Mouse (Mus musculus): ENCODE data around the gene Fgfr2.
"Not testable (repeated sequence)": the region's sequence is repeated elsewhere in the genome, so short reads cannot be mapped to it uniquely, and the experiment has no call there.

The Fgfr2 gene

GRCm38 (mm10) chr7:131236091-131236490, 1887.1 kb downstream of the Fgfr2 start:
- no peak for DNase-seq (ENCODE audit: low read depth, low spot score)

- DNase-seq (ENCODE audit: low read depth, low spot score) = no peak
Observed at GRCm38 (mm10) chr7:131223086-131223485, 1900.1 kb downstream of the Fgfr2 start.

- no peak for DNase-seq (ENCODE audit: low read depth, low spot score)
Observed at GRCm38 (mm10) chr7:131187996-131188395, 1935.2 kb downstream of the Fgfr2 start.

DNA sequence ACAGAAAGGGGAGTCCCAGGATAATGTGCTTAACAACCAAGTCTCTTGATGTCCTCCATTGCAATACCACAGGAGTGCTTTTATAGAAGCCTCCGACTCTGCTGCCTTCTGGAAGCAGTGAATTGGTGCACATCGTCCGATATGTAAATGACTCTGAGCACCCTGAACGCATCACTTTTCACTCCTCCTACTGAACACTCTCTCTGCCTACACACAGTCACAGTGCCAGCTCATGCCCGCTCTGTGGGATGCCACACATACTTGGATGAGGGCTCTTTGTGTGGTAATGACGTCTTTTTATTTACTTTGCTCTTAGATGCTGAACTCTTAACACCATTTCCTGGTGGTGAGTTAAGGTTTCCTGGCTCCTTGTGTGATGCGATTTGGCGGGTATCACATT, 1936.1 kb downstream of the Fgfr2 start:
- no peak for DNase-seq (ENCODE audit: low read depth, low spot score)

GRCm38 (mm10) chr7:131184339-131184738, 1938.8 kb downstream of the Fgfr2 start:
- no peak for DNase-seq (ENCODE audit: low read depth, low spot score)

DNA sequence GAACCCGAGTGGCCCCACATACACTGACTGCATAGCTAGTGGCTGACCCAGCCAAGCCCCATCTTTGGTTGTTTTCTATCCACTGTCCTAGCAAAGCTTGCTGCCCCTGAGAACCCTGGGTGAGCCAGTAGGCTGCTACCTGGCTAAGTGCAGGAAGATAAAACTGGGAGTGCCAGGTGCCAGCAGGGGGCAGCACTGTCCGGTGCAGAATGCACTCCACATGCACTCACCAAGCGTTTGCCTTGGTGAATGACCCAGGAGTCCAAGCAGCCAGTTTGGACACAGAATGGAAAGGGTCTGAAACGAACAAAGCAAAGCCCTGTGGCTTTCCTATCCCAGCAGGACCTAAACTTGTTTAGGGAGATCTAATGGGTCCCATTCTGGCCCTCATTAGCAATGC, 1940.5 kb downstream of the Fgfr2 start:
- DNase-seq (ENCODE audit: low read depth, low spot score) = peak; percentile 35

DNA sequence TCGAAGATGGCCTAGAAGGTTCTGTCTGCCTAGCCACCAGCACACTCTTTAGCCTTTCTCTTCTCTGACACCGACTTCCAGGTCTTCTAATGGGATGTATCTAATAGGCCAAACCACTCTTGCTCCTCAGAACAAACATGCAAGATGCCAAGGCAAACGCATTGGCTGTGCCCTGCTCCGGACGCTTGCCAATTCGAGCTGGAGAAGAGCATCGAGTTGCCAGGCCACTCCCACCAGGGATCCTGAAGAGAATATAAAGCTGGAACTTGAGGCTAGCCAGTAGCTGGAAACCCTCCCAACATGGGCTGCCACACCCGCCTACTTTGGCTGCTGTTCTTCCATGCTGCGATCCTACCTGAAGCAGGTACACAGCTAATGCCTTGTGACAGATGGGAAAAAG, 1949.0 kb downstream of the Fgfr2 start, which contains the start of gene 5430419D17Rik:
5430419D17Rik (plus strand) TSS at position 282 of the 400 bp plus-strand sequence.
- no peak for DNase-seq (ENCODE audit: low read depth, low spot score)

- no peak for DNase-seq (ENCODE audit: low read depth, low spot score)
Observed at GRCm38 (mm10) chr7:131169099-131169498, 1954.1 kb downstream of the Fgfr2 start.

DNA sequence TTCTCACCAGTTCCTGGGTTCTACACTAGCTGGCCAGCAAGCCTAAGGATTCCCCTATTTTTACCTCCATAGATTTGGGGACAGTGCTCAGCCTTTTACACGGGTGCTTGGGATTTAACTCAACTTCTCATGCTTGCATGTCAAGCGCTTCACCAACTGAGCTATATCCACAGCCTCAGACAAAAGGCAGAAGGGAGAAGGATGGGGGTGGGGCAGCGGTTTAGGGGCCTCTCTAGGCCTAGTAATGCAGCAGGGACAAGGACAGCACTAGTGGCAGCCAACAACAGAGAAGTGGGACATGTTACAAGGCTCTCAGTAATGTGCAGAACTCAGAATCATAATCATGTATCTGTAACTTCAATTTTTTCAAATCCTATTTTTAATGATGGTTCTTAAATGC, 1955.4 kb downstream of the Fgfr2 start:
- no peak for DNase-seq (ENCODE audit: low read depth, low spot score)

DNA sequence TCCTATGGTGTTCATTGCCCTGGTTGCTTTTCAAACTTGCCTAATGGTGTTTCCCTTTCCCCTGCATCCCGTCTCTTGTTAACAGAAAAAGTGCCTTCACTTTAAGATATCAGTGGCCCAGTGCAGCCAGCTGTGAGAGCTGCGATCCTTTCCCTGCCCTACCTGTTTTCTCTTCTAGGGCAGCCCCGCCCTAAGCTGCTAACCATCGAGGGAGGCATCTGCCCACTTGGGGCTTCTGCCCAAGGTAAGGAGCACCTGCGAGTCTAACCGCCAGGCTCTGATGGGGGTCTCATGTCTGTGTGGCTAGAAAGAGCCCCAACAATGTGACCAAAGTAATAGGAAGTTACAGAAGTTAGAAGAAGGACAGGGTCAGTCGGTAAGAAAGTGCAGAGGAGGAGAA, 1960.9 kb downstream of the Fgfr2 start:
- DNase-seq (ENCODE audit: low read depth, low spot score) = no peak

DNA sequence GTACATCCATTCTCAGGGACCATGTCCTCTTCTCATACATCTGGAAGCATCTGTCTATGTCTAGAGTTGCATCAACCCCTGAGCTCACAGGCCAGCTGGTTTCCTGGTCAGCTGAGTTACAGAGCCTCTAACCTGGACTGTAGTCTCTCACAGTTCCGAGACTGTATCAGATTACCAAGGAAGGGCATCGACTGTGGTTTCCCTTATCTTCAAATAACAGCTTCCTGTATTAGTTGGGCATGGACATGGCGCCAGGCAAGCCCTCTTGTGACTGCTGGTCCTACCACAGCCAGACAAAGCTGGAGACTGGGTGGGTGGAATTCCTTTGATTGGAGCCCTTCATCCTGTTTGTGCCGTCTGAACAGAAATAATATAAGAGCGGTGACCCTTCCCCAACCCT, 1970.1 kb downstream of the Fgfr2 start:
- DNase-seq (ENCODE audit: low read depth, low spot score) = no peak

DNA sequence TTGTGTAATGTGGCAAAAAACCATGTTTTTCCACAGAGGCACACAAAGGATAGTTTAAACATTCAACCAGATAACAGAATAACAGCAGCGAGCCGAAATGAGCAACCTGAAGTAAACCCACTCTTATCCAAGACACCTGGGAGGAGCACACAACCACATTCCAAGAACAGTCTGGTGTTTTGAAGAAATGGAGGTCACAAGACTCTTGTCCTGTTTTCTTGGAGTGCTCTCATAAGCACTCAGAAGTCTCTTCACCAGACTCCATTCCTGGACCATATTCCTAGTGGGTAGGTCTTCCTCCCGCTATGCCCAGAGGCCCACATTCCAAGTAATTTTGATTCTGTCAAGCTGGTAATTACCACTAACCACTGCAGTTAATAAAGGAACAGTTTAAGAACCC, 1973.0 kb downstream of the Fgfr2 start:
- no peak for DNase-seq (ENCODE audit: low read depth, low spot score)

DNA sequence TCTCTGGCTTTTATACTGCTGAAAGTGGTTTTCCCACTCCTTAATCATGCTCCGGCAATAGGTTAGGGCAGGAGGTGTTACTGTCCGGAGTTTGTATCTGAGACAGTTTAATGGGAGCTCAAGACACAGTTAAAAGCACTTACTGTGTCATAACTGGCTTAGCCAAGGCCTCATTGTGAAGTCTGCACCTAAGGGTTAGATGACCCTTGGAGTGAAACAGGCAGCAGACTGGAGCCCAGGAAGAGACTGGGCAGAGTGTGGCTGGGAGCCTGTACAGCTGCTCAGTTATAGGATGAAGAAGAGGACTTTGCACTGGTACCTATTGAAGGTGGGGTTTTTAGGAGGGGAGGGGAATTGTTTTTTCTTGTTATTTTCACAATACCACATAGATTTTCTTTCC, 1976.9 kb downstream of the Fgfr2 start, which contains the start of gene 4933402N03Rik:
4933402N03Rik (minus strand) TSS at position 101 of the 400 bp plus-strand sequence.
- no peak for DNase-seq (ENCODE audit: low read depth, low spot score)

DNA sequence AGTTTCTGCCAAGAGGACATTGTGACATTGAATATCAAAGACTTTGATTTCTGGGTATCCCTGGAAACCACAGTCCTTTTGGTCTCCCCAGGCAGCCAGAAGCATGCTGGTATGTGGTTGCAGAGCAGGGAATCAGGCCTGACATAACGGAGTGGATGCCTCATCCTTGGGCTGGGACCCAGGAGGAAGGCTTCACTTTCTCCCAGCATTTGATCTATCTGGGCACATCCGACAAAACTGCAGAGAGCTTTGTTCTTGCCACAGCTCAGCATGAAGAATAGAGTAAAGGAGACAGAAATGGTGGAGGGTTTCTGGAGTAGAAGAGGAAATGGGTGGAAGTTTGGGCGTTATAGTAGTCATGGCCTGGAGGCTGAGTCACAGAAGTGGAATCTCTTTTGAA, 1990.0 kb downstream of the Fgfr2 start:
- DNase-seq (ENCODE audit: low read depth, low spot score) = no peak

GRCm38 (mm10) chr7:131130021-131130420, 1993.1 kb downstream of the Fgfr2 start:
- no peak for DNase-seq (ENCODE audit: low read depth, low spot score)

DNA sequence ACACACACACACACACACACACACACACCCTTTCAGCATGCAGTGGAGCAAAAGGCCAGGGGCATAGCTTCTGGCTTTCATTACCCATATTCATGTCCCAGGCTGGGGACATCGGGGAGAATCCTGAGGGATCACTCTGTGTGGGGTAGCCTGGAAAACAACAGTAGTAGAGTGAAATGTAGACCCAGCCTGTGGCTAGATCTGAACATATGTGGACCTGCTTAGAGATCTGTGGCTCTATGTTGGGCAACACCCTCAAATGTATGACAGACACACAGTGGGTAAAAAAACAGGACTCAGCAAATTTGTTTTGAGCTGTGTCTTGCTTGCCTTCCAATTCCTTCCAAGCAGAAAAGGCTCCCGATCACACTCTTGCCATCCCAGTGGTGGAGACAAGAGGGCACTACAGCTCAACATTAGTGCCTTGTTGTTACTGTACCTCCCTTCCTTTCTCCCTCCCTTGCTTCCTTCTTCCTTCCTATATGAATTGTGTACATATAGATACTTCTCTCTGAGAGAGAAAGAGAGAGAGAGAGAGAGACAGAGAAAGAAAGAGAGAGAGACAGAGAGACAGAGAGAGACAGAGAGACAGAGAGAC, 2000.8 kb downstream of the Fgfr2 start:
- no peak for DNase-seq (ENCODE audit: low read depth, low spot score)

- DNase-seq (ENCODE audit: low read depth, low spot score) = no peak
Observed at GRCm38 (mm10) chr7:131114434-131114833, 2008.7 kb downstream of the Fgfr2 start.

DNA sequence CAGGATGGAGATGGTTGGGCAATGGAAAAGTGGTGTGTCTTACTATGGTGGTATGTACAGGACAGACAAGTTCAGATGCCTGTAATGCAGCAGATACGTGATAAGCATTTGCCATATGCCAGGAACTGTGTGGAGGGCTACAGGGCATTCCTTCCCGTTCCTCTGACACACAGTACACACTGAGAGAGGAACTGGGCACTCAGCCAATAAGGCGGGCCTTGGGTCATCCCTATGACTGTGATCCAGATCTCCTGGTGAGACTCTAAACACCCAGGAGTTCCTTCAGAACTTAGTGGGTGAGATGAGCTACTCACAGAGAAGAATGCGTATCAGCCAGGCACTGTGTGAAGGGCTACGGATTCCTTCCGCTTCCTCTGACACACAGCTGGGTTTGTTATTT, 2009.5 kb downstream of the Fgfr2 start:
- DNase-seq (ENCODE audit: low read depth, low spot score) = no peak

GRCm38 (mm10) chr7:131112486-131112885, 2010.7 kb downstream of the Fgfr2 start:
- peak; percentile 50 for DNase-seq (ENCODE audit: low read depth, low spot score)

GRCm38 (mm10) chr7:131082403-131082802, 2040.7 kb downstream of the Fgfr2 start:
- DNase-seq (ENCODE audit: low read depth, low spot score) = not testable (repeated sequence)

GRCm38 (mm10) chr7:131075956-131076355, 2047.2 kb downstream of the Fgfr2 start:
- no peak for DNase-seq (ENCODE audit: low read depth, low spot score)

- DNase-seq (ENCODE audit: low read depth, low spot score) = not testable (repeated sequence)
Observed at GRCm38 (mm10) chr7:131074098-131074497, 2049.1 kb downstream of the Fgfr2 start.

DNA sequence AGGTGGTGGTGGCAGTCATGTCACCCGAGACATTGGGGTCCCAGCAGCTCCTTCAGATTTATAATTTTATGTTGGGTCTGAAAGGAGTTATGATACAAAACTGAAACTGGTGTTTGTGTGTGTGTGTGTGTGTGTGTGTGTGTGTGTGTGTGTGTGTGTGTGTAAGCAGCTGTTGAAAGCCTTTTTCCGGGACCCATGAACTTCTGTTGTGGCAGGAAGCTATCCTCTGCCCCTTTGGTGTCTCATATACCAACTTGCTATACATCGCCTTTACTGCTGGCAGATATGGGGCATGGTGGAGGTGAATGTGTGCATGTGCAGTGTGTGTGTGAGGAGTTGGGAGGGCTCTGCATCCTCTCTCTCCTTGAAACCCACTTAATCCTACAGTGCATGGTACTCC, 2049.7 kb downstream of the Fgfr2 start:
- DNase-seq (ENCODE audit: low read depth, low spot score) = not testable (repeated sequence)

- DNase-seq (ENCODE audit: low read depth, low spot score) = not testable (repeated sequence)
Observed at GRCm38 (mm10) chr7:131068191-131068590, 2055.0 kb downstream of the Fgfr2 start.

Data from CD4-positive, CD25-positive, alpha-beta regulatory T cell, adult 2 months (primary cell).